Mouse (Mus musculus) kidney, embryonic 15.5 days (tissue): ENCODE measurements at regions not wholly inside any gene's neighbourhood (a gene's known extent, or its start where the extent isn't known, plus 50 kb on each side); places are given as distances from the start of the nearest gene placed in this dataset. TPM values are rescaled to one million over a fixed set of nuclear protein-coding genes. Genes with fewer than 3 reads are reported as not detected.

Experiments used
- ATAC-seq: fragments of 200-750 bp; cut with Nextera tagmentation; replicated peaks from 2 replicates; pipeline ENCODE4 v1.8.0; 2017; ENCODE audit warnings: moderate TSS enrichment; ENCODE audit not compliant: low FRiP score
- H3K27ac ChIP-seq: fragments of 300-500 bp; sonication (generic); 2 replicates; pipeline ENCODE4 v1.5.1; 2015; ENCODE audit warnings: mild to moderate bottlenecking, inconsistent platforms
- H3K27me3 ChIP-seq: fragments of 300-500 bp; sonication (generic); 2 replicates; pipeline ENCODE4 v1.6.1; 2015; ENCODE audit warnings: inconsistent platforms
- H3K36me3 ChIP-seq: fragments of 300-500 bp; sonication (generic); 2 replicates; pipeline ENCODE4 v1.6.1; 2015; ENCODE audit warnings: inconsistent platforms
- H3K4me1 ChIP-seq: fragments of 300-500 bp; sonication (generic); 2 replicates; pipeline ENCODE4 v1.6.1; 2015; ENCODE audit warnings: inconsistent platforms
- H3K4me2 ChIP-seq: fragments of 300-500 bp; sonication (generic); 2 replicates; pipeline ENCODE4 v1.6.1; 2015; ENCODE audit warnings: moderate library complexity, mild to moderate bottlenecking, inconsistent platforms
- H3K4me3 ChIP-seq: fragments of 300-500 bp; sonication (generic); replicated peaks from 2 replicates; pipeline ENCODE4 v1.5.1; 2015; ENCODE audit warnings: mild to moderate bottlenecking, inconsistent platforms
- H3K9ac ChIP-seq: fragments of 300-500 bp; sonication (generic); 2 replicates; pipeline ENCODE4 v1.6.1; 2015; ENCODE audit warnings: mild to moderate bottlenecking, inconsistent platforms
- H3K9me3 ChIP-seq: fragments of 300-500 bp; sonication (generic); replicated peaks from 2 replicates; pipeline ENCODE4 v1.6.1; 2016; ENCODE audit warnings: inconsistent platforms
- WGBS: fragments of 180-500 bp; shearing (Covaris S2); methylation state at CpG from one replicate; pipeline ENCODE4 v1.1.7; 2015; ENCODE audit warnings: mixed read lengths; 5-methylcytosine and 5-hydroxymethylcytosine counted together
- microRNA-seq: library from miRNA; unstranded; fragments of <30 nt; microRNA quantifications from one replicate; pipeline ENCODE4, GENCODE M21; 2016

DNA sequence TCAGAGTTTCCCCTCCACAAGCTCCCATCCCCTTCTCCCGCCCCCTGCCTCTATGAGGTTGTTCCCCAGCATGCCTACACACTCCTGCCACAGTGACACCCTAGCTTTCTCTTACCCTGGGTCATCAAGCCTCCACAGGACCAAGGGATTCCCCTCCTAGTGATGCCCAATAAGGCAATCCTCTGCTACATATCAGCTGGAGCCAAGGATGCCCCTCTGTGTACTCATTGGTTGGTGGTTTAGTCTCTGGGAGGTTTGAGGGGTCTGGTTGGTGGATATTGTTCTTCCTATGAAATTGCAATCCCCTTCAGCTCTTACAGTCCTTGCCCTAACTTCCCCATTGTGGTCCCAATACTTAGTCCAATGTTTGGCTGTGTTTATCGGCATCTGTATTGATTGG is 317.4 kb upstream of the Olfr161 start:
- no peaks in the 10 kb centered on the region for H3K4me1 ChIP-seq
- no peak overlapping the region for H3K4me2 ChIP-seq
- H3K9me3 ChIP-seq: peaks cover 57% of the 10 kb centered on the region
- ATAC-seq: no peak
- H3K27ac ChIP-seq: no peak overlapping the region
- H3K9ac ChIP-seq: no peak overlapping the region
- WGBS: 84% methylated on average over 2 of the region's 2 CpGs
- H3K27me3 ChIP-seq: no peaks in the 10 kb centered on the region
- H3K4me3 ChIP-seq: no peak overlapping the region
- H3K36me3 ChIP-seq: no peaks in the 10 kb centered on the region

Small RNA genes lying in the stretch of these regions (microRNA-seq; reads per million reads assigned to microRNA genes)
- gene Gm23215: not detected
